Mouse (Mus musculus) kidney, postnatal 0 days (tissue): ENCODE data around the gene Gm20388. TPM values are rescaled to one million over a fixed set of nuclear protein-coding genes. Genes with fewer than 3 reads are reported as not detected.

Experiments
- ATAC-seq: fragments of 200-750 bp; cut with Nextera tagmentation; replicated peaks from 2 replicates; pipeline ENCODE4 v1.8.0; 2017; ENCODE audit warnings: low read depth, moderate number of reproducible peaks, moderate TSS enrichment, moderate library complexity; ENCODE audit not compliant: low FRiP score
- DNase-seq: peaks from one replicate; pipeline ENCODE4 v3.0.0-alpha.2; 2016; ENCODE audit warnings: low spot score
- H3K27ac ChIP-seq: fragments of 300-500 bp; sonication (generic); 2 replicates; pipeline ENCODE4 v1.5.1; 2014; ENCODE audit warnings: mild to moderate bottlenecking
- H3K27me3 ChIP-seq: fragments of 300-500 bp; sonication (generic); 2 replicates; pipeline ENCODE4 v1.6.1; 2014; ENCODE audit warnings: low read length, mixed read lengths; ENCODE audit not compliant: insufficient read depth
- H3K36me3 ChIP-seq: fragments of 300-500 bp; sonication (generic); 2 replicates; pipeline ENCODE4 v1.6.1; 2014; ENCODE audit warnings: low read length, mixed read lengths; ENCODE audit not compliant: insufficient read depth
- H3K4me1 ChIP-seq: fragments of 300-500 bp; sonication (generic); replicated peaks from 2 replicates; pipeline ENCODE4 v1.6.1; 2014; ENCODE audit warnings: antibody characterized with exemption, low read length, mixed read lengths; ENCODE audit not compliant: insufficient read depth
- H3K4me2 ChIP-seq: fragments of 300-500 bp; sonication (generic); 2 replicates; pipeline ENCODE4 v1.6.1; 2014; ENCODE audit warnings: mild to moderate bottlenecking, low read length, moderate library complexity, mixed read lengths
- H3K4me3 ChIP-seq: fragments of 300-500 bp; sonication (generic); replicated peaks from 2 replicates; pipeline ENCODE4 v1.5.1; 2014; ENCODE audit warnings: low read depth, low read length
- H3K9ac ChIP-seq: fragments of 300-500 bp; sonication (generic); 2 replicates; pipeline ENCODE4 v1.6.1; 2014; ENCODE audit warnings: low read depth, low read length
- H3K9me3 ChIP-seq: fragments of 300-500 bp; sonication (generic); replicated peaks from 2 replicates; pipeline ENCODE4 v1.6.1; 2016; ENCODE audit warnings: low read length, inconsistent platforms, mixed read lengths
- CTCF ChIP-seq: IDR thresholded peaks from 2 replicates; pipeline ENCODE4 v1.5.1; 2016; ENCODE audit warnings: antibody characterized with exemption, low read depth, mild to moderate bottlenecking, moderate library complexity
- WGBS: fragments of 180-500 bp; shearing (Covaris S2); extraction: QIAGEN DNeasy Blood & Tissue Kit; methylation state at CpG from one replicate; pipeline ENCODE4 v1.1.7; 2014; 5-methylcytosine and 5-hydroxymethylcytosine counted together
- polyA plus RNA-seq: library from polyadenylated mRNA; unstranded; fragments of >200 nt; fragmentation: Nextera tagmentation; extraction: Ambion mirVana; gene quantifications from 2 replicates; pipeline ENCODE4 v1.2.1, GENCODE M21; 2015

The Gm20388 gene
- polyA plus RNA-seq, 1 experiment from 2014 or later: not detected

DNA sequence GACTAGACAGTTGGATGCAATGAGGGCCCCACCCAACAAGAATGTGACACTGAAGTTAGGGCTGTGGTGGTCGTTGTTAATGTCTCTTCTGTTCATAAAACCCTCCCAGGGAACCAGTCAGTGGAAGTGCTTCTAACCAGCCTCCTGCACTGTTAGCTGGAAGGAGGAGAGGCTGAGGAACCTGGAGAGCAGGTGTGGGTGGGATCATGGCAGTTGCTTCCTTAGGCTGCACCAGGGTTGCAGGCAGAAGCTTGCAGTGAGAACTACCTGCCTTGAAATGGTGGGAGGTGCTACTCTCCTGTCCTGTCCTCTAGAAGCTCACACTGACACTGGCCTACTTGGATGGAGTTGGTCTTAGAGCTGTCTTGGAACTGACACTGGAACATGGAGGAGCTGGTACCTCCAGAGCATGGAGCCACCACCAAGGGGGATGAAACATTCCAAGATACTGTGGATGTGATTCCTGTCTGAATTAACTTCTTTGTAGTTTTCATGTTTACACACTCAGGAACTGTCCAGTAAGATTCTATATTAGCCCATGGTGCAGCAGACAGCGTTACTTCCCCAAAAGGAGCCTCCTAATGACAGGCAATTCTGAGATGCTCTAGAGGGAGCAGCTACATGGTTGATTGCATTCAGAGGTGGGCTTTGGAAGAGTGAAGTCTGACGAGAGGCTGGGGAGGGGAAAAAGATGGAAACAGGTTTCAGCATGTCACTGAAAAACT is 2043.3 kb downstream of the Gm20388 start:
- Histone ChIP-seq H3K9me3 (no peaks in the 10 kb centered on the region), H3K4me3 (no peak overlapping the region), H3K27ac (no peak overlapping the region), H3K4me1 (peaks cover 19% of the 10 kb centered on the region), H3K4me2 (no peak overlapping the region), H3K36me3 (0 out of 2 replicates have a peak, but pooled peaks cover 7% of the 10 kb centered on the region), H3K27me3 (no peaks in the 10 kb centered on the region), H3K9ac (no peak overlapping the region)
- no peak for DNase-seq
- WGBS: 43% methylated on average over 3 of the region's 3 CpGs
- no peak for TF ChIP-seq CTCF
- ATAC-seq: no peak

DNA sequence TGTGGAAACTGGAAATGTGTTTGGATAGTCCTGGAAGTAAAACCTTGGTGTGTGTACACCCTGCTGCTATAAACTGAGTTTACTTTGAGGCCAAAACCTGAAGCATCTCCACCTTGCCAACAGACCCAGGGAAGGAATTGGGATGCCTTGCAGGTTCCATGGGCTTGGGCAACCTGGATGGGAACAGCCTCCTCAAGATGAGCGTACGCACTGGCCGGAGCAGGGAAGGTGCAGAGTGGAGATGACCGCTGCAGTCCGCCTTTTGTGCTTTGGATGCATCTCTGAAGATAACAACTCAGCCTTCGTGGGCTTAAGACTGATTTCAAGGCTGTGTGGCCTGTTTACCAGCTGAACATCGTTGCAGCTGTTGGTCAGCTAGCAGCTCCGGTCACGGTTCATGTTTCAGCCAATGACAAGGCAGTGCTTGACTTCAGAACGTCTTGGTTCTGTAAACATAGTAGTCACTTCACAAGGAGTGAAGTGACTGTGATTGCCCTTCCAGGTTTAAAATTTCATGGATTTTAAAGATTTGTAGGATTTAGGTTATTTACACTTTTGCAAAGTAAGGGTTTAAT is 2044.4 kb downstream of the Gm20388 start:
- peaks cover 19% of the 10 kb centered on the region for H3K4me1 ChIP-seq
- 0 out of 2 replicates have a peak, but pooled peaks cover 7% of the 10 kb centered on the region for H3K36me3 ChIP-seq
- no peak overlapping the region for H3K27ac ChIP-seq
- WGBS: 65% methylated on average over 10 of the region's 10 CpGs
- TF ChIP-seq CTCF: no peak
- H3K4me3 ChIP-seq: no peak overlapping the region
- no peak overlapping the region for H3K9ac ChIP-seq
- ATAC-seq: no peak
- no peaks in the 10 kb centered on the region for H3K9me3 ChIP-seq
- DNase-seq: no peak
- H3K4me2 ChIP-seq: no peak overlapping the region
- no peaks in the 10 kb centered on the region for H3K27me3 ChIP-seq

- Histone ChIP-seq H3K36me3 (0 out of 2 replicates have a peak, but pooled peaks cover 7% of the 10 kb centered on the region), H3K4me3 (no peak overlapping the region), H3K4me1 (peaks cover 19% of the 10 kb centered on the region), H3K27ac (no peak overlapping the region), H3K4me2 (no peak overlapping the region), H3K9me3 (no peaks in the 10 kb centered on the region), H3K27me3 (no peaks in the 10 kb centered on the region), H3K9ac (no peak overlapping the region)
- DNase-seq (no peak), ATAC-seq (no peak)
- no peak for TF ChIP-seq CTCF
- WGBS: 68% methylated on average over 1 of the region's 1 CpGs
Observed at GRCm38 (mm10) chr8:121955825-121956500, 2045.3 kb downstream of the Gm20388 start.

- Histone ChIP-seq H3K27ac (no peak overlapping the region), H3K4me3 (no peak overlapping the region), H3K9me3 (no peaks in the 10 kb centered on the region), H3K4me1 (0 out of 2 replicates have a peak, but pooled peaks cover under 1% of the 10 kb centered on the region), H3K9ac (no peak overlapping the region), H3K27me3 (no peaks in the 10 kb centered on the region), H3K4me2 (no peak overlapping the region), H3K36me3 (0 out of 2 replicates have a peak, but pooled peaks cover 7% of the 10 kb centered on the region)
- ATAC-seq (no peak), DNase-seq (no peak)
- WGBS: 83% methylated on average over 1 of the region's 1 CpGs
- TF ChIP-seq CTCF: no peak
Observed at GRCm38 (mm10) chr8:121958395-121958794, 2047.8 kb downstream of the Gm20388 start.

DNA sequence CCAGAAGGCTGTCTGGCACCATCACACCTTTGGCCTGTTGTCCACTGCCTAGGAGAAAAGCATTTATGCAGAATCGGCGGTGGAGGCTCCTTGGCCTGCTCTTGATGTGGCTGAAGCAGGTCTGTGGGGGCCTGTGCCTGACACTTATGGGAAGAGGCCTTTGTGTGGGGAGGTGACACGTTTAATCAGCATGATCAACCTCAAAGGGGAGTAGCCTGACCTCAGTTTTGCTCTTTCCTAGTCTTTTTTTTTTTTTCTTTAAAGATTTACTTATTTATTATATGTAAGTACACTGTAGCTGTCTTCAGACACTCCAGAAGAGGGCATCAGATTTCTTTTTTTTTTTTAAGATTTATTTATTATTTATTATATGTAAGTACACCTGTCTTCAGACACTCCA is 2052.3 kb downstream of the Gm20388 start:
- H3K27me3 ChIP-seq: no peaks in the 10 kb centered on the region
- no peaks in the 10 kb centered on the region for H3K36me3 ChIP-seq
- H3K4me3 ChIP-seq: no peak overlapping the region
- H3K4me2 ChIP-seq: no peak overlapping the region
- no peaks in the 10 kb centered on the region for H3K9me3 ChIP-seq
- H3K27ac ChIP-seq: no peak overlapping the region
- DNase-seq (no peak), ATAC-seq (no peak)
- TF ChIP-seq CTCF: no peak
- 61% methylated on average over 3 of the region's 3 CpGs for WGBS
- H3K9ac ChIP-seq: no peak overlapping the region
- peaks cover 13% of the 10 kb centered on the region for H3K4me1 ChIP-seq

GRCm38 (mm10) chr8:121964716-121965512 is 2054.3 kb downstream of the Gm20388 start:
- H3K4me3 ChIP-seq: no peak overlapping the region
- no peak overlapping the region for H3K27ac ChIP-seq
- no peak for ATAC-seq
- H3K4me1 ChIP-seq: peaks cover 16% of the 10 kb centered on the region
- no peak overlapping the region for H3K4me2 ChIP-seq
- peak; percentile 33; the same call in 1 of the 2 replicates for TF ChIP-seq CTCF
- no peaks in the 10 kb centered on the region for H3K36me3 ChIP-seq
- H3K9ac ChIP-seq: no peak overlapping the region
- H3K27me3 ChIP-seq: no peaks in the 10 kb centered on the region
- H3K9me3 ChIP-seq: no peaks in the 10 kb centered on the region
- WGBS: 83% methylated on average over 8 of the region's 8 CpGs
- DNase-seq: peak; percentile 38
